Mouse (Mus musculus) fat pad, adult 2 months (tissue): Measurements from ENCODE around the gene Taar3.

Source experiments
- DNase-seq: peaks from one replicate; pipeline ENCODE4 v3.0.0-alpha.2; 2011; ENCODE audit warnings: low read depth, low spot score; ENCODE audit errors: extremely low read depth

The Taar3 gene

DNA sequence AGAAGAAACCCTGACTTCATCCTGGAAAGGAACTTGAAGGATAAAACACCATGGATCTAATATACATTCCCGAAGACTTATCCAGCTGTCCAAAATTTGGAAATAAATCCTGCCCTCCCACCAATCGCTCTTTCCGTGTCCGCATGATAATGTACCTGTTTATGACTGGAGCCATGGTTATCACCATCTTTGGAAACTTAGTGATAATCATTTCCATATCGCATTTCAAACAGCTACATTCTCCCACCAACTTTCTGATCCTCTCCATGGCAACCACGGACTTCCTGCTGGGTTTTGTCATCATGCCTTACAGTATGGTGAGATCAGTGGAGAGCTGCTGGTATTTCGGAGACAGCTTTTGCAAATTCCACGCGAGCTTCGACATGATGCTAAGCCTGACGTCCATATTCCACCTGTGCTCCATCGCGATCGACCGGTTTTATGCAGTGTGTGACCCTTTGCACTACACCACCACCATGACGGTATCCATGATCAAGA lies at the start of gene Taar3:
Gene Taar3, plus strand, starts transcription at position 51 of the 498 bp plus-strand sequence.
- no peak for DNase-seq

DNA sequence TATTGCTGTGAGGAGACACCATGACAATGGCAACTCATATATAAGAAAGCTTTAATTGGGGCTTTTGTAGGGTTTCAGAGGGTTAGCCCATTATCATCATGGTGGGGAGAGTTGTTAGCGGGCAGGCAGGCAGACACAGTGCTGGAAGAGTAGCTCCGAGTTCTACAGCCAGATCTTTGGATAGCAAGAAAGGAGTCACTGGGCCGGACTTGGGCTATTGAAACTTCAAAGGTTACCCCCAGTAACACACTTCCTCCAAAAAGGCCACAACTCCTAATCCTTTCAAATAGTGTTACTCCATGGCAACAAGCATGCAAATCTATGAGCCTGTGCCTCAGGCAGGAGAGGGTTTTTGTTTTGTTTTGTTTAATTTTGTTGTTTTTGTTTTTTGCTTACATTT lies 48.2 kb upstream of the Taar3 start:
- DNase-seq: no peak

- no peak for DNase-seq
These were observed 43.7 kb upstream of the Taar3 start for GRCm38 (mm10) chr10:23905661-23906060.

DNA sequence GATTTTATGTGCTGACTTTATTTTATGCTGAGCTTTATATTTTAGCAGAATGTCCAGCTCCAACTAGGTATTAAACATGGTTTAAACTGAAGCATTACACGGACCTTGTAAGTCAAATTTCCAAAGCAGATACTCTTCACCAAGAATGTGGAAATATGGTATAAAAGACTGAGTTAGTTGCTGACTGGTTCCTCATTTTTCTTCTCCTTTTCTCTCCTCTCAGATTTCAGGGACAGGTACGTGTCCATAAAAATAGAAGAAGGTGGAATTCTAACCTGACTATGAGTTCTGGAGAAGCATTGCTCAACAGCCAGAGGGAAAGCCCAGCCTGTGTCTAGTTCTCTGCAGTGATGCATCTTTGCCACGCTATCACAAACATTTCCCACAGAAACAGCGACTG lies 29.3 kb upstream of the Taar3 start, which contains the start of gene Taar1:
Gene Taar1, plus strand, starts transcription at position 301 of the 400 bp plus-strand sequence.
- DNase-seq: no peak

DNA sequence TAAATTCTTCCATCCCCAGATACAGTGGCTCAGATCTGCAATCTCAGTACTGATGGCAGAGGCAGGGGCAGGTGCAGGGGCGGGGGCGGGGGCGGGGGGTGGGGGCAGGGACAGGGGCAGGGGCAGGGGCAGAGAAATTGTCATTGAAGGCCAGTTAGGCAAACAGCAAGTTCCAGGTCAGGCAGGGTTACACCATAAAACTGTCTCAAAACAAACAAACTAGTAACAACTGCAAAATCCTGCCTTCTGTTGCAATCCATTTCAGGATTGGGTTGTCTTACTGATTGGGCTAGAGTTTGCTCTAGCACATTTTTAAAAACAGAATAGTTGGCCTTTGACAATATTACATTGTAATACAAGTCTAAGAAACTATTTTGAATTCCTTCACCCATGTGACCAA lies 26.9 kb upstream of the Taar3 start:
- DNase-seq: no peak

GRCm38 (mm10) chr10:23923941-23924340 lies 25.4 kb upstream of the Taar3 start:
- no peak for DNase-seq

- DNase-seq: no peak
These were observed 11.7 kb upstream of the Taar3 start for GRCm38 (mm10) chr10:23937613-23938012.

GRCm38 (mm10) chr10:23938312-23938711 lies 11.0 kb upstream of the Taar3 start, which contains the start of gene Taar2:
Taar2 (plus strand) TSS chr10:23938572.
- no peak for DNase-seq

GRCm38 (mm10) chr10:23942465-23942864 lies 6.9 kb upstream of the Taar3 start:
- DNase-seq: no peak

- DNase-seq: no peak
These were observed 1.3 kb upstream of the Taar3 start for GRCm38 (mm10) chr10:23948026-23948425.

DNA sequence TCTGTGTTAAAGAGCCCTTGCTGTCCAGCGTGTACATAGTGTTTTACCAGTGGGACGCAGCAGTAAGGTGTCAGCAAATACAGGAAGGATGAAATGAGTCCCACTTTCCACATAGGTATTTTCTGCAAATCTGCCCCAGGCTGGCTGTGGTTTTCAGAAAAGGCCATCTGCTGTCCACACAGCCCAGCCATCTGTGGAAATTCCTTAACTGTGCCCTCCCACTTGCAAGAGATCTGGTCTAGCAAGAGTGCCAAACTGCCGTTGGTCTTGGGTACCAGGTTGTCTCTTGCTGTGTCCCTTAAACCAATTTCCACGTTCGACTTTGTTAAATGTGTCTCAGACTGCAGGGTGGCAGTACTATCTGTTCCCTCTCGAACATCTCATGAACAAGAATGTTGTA lies 2.4 kb downstream of the Taar3 start:
- no peak for DNase-seq

DNA sequence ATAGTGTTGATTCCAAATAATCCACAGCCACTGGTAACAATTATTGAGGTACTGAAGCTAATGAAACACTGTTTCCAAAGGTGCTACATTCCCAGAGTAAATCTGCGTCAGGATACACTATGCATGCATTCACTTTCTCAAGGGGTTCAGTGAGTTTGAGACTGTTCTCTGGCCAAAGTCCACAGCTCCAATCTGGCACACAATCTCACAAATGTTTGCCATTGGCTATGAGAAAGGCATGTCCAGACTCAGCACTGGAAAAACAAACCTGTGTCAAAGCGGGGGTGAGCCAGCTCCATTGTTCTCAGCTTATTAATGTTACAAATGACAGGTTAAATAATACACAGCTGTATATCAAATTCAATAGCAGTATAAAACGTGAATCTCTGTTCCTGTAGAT lies 9.7 kb downstream of the Taar3 start:
- DNase-seq: peak; percentile 45

GRCm38 (mm10) chr10:23960444-23960915 lies 11.1 kb downstream of the Taar3 start, which contains the start of gene Taar4:
Taar4 (plus strand) TSS chr10:23960494.
- DNase-seq: no peak

- no peak for DNase-seq
These were observed 14.1 kb downstream of the Taar3 start for GRCm38 (mm10) chr10:23963444-23963843.

DNA sequence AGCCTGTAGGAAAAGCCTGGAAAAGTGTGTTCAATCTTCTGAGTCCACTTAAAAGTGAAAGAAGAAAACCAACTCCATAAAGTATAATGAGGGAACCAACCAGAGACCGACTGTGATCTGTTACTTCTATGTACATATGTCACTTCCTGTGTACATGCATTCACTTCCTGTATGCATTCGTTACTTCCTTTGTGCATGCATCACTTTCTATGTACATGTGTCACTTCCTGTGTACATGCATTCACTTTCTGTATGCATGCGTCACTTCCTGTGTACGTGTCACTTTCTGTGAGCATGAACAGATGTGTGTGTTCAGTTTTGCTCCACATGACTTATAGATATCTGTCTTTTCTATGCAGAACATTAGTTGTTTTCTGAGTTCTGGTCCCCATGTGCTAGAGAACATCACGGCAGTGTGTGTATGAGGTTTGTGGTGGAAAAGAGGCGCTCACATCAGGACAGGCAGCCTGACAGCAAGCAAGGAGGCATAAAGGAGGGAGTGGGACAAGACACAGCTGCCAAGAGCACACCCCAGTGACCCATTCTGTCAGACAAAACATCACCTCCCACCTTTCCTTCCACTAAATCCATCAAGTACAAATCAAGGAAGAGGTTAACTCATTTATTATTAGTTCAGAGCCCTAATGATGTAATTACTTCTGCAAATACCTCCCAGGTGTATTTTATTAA lies 15.7 kb downstream of the Taar3 start:
- no peak for DNase-seq

DNA sequence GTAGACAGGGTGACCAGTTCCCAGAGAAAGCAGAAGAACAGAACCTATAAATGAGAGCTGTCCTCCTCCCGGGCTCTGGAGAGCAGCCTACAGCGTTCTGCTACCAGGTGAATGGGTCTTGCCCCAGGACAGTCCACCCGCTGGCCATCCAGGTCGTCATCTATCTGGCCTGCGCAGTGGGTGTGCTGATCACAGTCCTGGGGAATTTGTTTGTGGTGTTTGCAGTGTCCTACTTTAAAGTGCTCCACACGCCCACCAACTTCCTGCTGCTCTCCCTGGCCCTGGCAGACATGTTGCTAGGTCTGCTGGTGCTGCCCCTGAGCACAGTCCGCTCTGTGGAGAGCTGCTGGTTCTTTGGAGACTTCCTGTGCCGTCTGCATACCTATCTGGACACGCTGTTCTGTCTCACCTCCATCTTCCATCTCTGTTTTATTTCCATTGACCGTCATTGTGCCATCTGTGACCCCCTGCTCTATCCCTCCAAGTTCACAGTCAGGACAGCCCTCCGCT lies 21.4 kb downstream of the Taar3 start, which contains the start of gene Taar5:
Gene Taar5, plus strand, starts transcription at position 51 of the 510 bp plus-strand sequence.
- DNase-seq: no peak

DNA sequence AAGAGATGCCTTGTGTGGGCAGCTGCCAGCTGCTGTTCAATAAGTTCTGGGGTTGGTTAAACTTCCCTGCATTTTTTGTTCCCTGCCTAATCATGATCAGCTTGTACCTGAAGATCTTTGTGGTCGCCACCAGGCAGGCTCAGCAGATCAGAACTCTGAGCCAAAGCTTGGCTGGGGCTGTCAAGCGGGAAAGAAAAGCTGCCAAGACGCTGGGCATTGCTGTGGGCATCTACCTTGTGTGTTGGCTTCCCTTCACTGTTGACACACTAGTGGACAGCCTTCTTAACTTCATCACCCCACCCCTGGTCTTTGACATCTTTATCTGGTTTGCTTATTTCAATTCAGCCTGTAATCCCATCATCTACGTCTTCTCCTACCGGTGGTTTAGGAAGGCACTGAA lies 21.9 kb downstream of the Taar3 start:
- DNase-seq: no peak

- DNase-seq: no peak
These were observed 28.6 kb downstream of the Taar3 start for GRCm38 (mm10) chr10:23977958-23978357.

DNA sequence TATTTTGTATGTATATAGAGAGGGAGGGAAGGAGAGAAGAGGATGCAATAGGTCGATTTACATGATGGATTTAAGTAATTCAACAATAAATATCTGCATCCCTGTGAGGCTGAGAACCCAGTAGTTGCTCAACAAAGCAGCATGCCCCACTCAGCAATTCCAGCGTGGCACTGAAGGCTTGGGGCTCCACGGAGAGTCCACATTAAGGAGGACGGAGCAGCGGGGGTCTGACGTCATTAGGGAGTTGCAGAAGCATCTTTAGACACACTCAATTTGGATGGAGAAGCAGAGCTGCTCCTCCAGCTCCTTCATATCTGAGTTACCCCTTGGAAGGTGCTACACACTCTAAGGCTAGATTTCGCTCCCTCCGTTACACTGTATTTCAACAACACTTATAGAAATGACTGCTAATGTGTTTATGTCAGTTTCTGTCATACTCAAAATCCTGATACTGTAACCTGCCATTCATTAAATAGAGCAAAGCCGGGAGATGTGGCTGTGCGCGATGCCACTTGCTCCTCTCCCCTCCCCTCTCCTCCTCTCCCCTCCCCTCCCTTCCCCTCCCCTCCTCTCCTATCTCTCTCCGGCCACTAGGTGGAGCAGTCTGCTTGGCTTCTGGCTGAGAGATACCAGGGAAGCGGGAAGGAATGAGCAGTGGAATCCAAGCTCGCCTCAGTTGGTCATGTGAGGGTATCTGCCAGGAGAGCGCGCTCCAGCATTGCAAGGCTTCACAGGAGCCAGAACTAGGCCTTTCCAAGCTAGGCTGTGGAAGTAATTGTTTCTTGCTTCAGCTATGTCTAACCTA lies 29.7 kb downstream of the Taar3 start:
- DNase-seq: no peak

DNA sequence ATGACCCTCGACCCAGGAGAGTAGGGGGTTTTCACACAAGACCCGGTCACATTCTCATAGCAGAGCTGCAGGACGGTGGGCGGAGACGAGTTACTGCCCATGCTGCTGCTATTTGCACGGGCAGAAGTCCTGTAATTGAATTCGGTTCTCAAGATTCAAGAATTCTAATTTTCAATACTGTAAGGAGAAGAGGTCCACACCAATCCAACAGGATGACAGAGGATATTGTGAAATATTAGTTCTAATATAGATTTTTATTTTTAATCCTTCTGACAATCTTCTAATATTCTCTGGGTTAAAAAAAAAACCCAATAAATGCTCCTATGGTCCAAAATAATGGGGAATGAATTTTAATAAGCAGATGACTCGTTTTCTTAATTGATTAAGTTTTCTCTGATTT lies 36.2 kb downstream of the Taar3 start, which contains the start of gene Taar6:
Gene Taar6, minus strand, starts transcription at position 101 of the 400 bp plus-strand sequence.
- no peak for DNase-seq

- no peak for DNase-seq
These were observed 37.1 kb downstream of the Taar3 start for GRCm38 (mm10) chr10:23986419-23986818.
